Mouse (Mus musculus): ENCODE measurements around the gene Drap1. TPM values are rescaled to one million over a fixed set of nuclear protein-coding genes. Genes with fewer than 3 reads are reported as not detected.

Gene Drap1
- polyA plus RNA-seq, 1 experiment from 2014 or later, result 191 TPM

DNA sequence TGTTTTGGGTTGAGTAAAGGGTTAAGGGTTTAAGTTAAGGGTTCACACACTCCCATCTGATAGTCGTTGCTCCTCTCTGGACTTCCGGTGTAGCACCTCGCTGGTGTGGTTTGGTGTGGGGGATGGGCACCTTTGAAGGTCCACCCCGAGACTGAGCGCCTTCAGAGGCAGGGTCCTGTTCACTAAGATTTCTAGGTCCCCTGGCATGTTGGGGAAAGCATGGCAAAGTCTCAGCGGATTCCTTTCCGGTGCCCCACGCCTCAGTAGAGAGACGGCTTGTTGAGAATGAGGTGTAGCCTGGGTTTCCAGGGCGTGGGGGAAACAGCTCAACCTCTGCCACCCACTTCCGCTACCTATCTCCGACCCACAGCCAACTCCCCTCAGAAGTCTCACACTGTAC lies 35.1 kb downstream of the Drap1 start:
- DNase-seq (ENCODE audit: low spot score) (no peak), ATAC-seq (ENCODE audit: low read depth) (no peak)
- Histone ChIP-seq H3K9ac (ENCODE audit: low read depth, low read length) (peak overlapping the region; percentile 91), H3K4me2 (ENCODE audit: low read depth, low read length) (peak overlapping the region; percentile 79), H3K27ac (replicated peaks; ENCODE audit: low read depth, low read length) (peak overlapping the region; percentile 41; the same call in 1 of the 2 replicates), H3K4me1 (ENCODE audit: control insufficient read depth, insufficient read depth, low read length) (peaks cover 18% of the 10 kb centered on the region), H3K4me3 (ENCODE audit: low read depth, low read length) (peak overlapping the region; percentile 92), H3K9me3 (ENCODE audit: control insufficient read depth, low read length) (no peaks in the 10 kb centered on the region), H3K36me3 (ENCODE audit: control insufficient read depth, insufficient read depth, low read length) (peaks cover 12% of the 10 kb centered on the region), H3K27me3 (replicated peaks; ENCODE audit: control insufficient read depth, insufficient read depth, low read length) (peaks cover 4% of the 10 kb centered on the region)
- 30% methylated on average over 12 of the region's 12 CpGs for WGBS

DNA sequence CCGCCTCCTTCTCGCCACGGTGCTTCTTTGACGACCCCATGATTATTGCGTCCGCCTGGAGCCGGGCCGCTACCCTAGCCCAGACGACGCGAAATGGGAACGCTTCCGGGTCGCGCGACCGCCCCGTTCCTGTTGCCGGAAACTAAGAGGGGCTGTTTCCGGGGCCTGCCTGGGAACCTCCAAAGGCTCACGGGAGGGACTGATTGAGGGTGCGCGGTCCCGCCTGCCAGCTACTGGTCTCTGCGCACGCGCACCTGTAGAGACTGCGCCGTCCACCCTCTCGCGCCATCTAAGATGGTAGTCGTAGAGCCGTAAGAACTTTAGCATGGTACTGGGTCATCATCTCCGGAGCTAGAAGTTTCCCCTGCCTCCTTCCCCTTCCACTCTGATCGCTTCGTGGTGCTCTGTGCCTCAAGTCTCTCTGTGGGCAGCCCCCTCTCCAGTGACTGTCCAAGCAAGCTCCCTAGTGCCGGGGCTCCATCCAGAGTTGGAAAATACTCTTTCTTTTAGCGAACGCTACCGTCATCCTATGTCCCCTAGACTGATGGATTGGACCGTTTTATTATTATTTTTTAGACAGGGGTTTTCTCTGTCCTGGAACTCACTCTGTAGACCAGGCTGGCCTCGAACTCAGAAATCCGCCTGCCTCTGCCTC lies 36.1 kb downstream of the Drap1 start, which contains the start of gene Sart1:
Gene Sart1 (minus strand): TSS at position 116 of the 655 bp plus-strand sequence.
- Histone ChIP-seq H3K4me1 (ENCODE audit: control insufficient read depth, insufficient read depth, low read length) (peaks cover 18% of the 10 kb centered on the region), H3K4me2 (ENCODE audit: low read depth, low read length) (peak within 1 kb of the TSS; percentile 79), H3K4me3 (ENCODE audit: low read depth, low read length) (peak within 1 kb of the TSS; percentile 92), H3K27me3 (replicated peaks; ENCODE audit: control insufficient read depth, insufficient read depth, low read length) (peaks cover 4% of the 10 kb centered on the region), H3K36me3 (ENCODE audit: control insufficient read depth, insufficient read depth, low read length) (peaks cover 21% of the 10 kb centered on the region), H3K9me3 (ENCODE audit: control insufficient read depth, low read length) (no peaks in the 10 kb centered on the region), H3K9ac (ENCODE audit: low read depth, low read length) (peak within 1 kb of the TSS; percentile 91), H3K27ac (replicated peaks; ENCODE audit: low read depth, low read length) (peak within 1 kb of the TSS; percentile 84)
- peak; percentile 97 for ATAC-seq (ENCODE audit: low read depth)
- WGBS, result 4% methylated on average over 27 of the region's 43 CpGs
- DNase-seq (ENCODE audit: low spot score), result peak; percentile 99

DNA sequence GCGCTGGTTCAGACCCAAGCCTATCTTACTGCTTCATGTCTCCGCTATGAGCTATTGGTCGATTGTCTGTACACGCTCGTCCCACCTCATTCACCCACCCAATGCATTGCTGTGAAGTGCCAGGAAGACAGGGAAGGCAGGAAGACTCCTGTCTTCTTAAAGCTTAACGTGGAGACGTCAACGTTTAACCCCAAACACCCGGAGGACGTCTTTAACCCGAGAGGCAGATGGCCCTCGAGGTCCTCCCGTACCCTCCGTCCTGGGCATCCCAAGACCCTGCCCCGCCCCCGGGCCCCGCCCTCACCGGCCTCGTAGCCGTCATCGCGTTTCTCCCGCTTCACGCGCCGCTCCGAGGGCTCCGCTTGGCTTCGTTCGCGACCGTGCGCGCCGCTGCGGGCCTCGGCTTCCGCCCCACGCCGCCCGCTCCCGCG lies 36.8 kb downstream of the Drap1 start:
- Histone ChIP-seq H3K27ac (replicated peaks; ENCODE audit: low read depth, low read length) (peak overlapping the region; percentile 80), H3K4me1 (ENCODE audit: control insufficient read depth, insufficient read depth, low read length) (peaks cover 18% of the 10 kb centered on the region), H3K9me3 (ENCODE audit: control insufficient read depth, low read length) (no peaks in the 10 kb centered on the region), H3K9ac (ENCODE audit: low read depth, low read length) (peak overlapping the region; percentile 91), H3K4me2 (ENCODE audit: low read depth, low read length) (peak overlapping the region; percentile 79), H3K27me3 (replicated peaks; ENCODE audit: control insufficient read depth, insufficient read depth, low read length) (peaks cover 4% of the 10 kb centered on the region), H3K4me3 (ENCODE audit: low read depth, low read length) (peak overlapping the region; percentile 92), H3K36me3 (ENCODE audit: control insufficient read depth, insufficient read depth, low read length) (peaks cover 28% of the 10 kb centered on the region)
- WGBS, result under 1% methylated on average over 15 of the region's 43 CpGs
- ATAC-seq (ENCODE audit: low read depth), result peak; percentile 27; the same call in 1 of the 2 replicates
- no peak for DNase-seq (ENCODE audit: low spot score)

DNA sequence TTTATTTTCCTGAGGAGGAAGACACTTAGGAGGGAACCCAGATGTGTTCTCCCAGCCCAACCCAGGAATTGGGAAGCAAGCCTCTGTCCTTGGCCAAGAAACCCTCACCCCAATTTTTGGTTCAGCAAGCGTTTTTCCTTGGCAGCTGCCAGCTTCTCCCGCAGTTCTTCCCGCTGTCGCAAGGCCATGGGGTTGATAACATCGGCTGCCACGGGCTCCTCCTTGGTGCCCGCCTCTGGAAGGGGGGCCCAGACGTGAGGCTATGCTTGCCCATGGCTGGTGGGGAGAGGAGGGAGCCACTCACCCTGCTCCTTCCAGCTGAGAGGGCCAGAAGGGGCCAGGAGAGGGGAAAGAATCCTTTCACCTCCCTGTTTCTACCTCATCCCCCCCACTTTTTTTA lies 40.1 kb downstream of the Drap1 start:
- H3K27me3 ChIP-seq (replicated peaks; ENCODE audit: control insufficient read depth, insufficient read depth, low read length), result peaks cover 4% of the 10 kb centered on the region
- no peak overlapping the region for H3K9ac ChIP-seq (ENCODE audit: low read depth, low read length)
- H3K4me2 ChIP-seq (ENCODE audit: low read depth, low read length), result no peak overlapping the region
- ATAC-seq (ENCODE audit: low read depth) (no peak), DNase-seq (ENCODE audit: low spot score) (no peak)
- WGBS, result 93% methylated on average over 8 of the region's 8 CpGs
- peaks cover 12% of the 10 kb centered on the region for H3K4me1 ChIP-seq (ENCODE audit: control insufficient read depth, insufficient read depth, low read length)
- peaks cover 61% of the 10 kb centered on the region for H3K36me3 ChIP-seq (ENCODE audit: control insufficient read depth, insufficient read depth, low read length)
- no peak overlapping the region for H3K27ac ChIP-seq (replicated peaks; ENCODE audit: low read depth, low read length)
- no peak overlapping the region for H3K4me3 ChIP-seq (ENCODE audit: low read depth, low read length)
- H3K9me3 ChIP-seq (ENCODE audit: control insufficient read depth, low read length), result no peaks in the 10 kb centered on the region

DNA sequence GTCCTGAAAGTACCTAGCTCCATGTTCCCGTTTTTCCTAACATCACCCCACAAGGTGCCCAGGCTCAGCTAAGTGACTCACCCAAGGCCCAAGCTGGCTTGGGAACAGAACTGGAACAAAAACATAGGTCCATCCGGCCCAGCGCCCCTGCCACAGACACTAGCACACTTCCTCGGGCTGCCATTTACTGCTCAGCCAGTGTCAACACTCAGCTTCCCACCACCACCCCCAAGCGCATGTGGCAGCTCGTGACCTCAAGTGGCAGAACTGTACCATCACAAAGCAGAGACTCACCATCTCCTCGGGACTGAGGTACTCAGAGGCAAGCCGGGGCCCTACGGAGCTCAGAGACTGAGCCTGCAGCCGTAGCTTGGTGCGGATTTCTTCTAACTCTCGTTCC lies 41.5 kb downstream of the Drap1 start:
- H3K9me3 ChIP-seq (ENCODE audit: control insufficient read depth, low read length), result no peaks in the 10 kb centered on the region
- H3K36me3 ChIP-seq (ENCODE audit: control insufficient read depth, insufficient read depth, low read length), result peaks cover 75% of the 10 kb centered on the region
- no peak overlapping the region for H3K9ac ChIP-seq (ENCODE audit: low read depth, low read length)
- no peak for DNase-seq (ENCODE audit: low spot score)
- WGBS, result 90% methylated on average over 12 of the region's 12 CpGs
- H3K4me2 ChIP-seq (ENCODE audit: low read depth, low read length), result no peak overlapping the region
- H3K27me3 ChIP-seq (replicated peaks; ENCODE audit: control insufficient read depth, insufficient read depth, low read length), result peaks cover 4% of the 10 kb centered on the region
- no peak overlapping the region for H3K27ac ChIP-seq (replicated peaks; ENCODE audit: low read depth, low read length)
- H3K4me1 ChIP-seq (ENCODE audit: control insufficient read depth, insufficient read depth, low read length), result peaks cover 6% of the 10 kb centered on the region
- H3K4me3 ChIP-seq (ENCODE audit: low read depth, low read length), result no peak overlapping the region
- ATAC-seq (ENCODE audit: low read depth), result no peak

DNA sequence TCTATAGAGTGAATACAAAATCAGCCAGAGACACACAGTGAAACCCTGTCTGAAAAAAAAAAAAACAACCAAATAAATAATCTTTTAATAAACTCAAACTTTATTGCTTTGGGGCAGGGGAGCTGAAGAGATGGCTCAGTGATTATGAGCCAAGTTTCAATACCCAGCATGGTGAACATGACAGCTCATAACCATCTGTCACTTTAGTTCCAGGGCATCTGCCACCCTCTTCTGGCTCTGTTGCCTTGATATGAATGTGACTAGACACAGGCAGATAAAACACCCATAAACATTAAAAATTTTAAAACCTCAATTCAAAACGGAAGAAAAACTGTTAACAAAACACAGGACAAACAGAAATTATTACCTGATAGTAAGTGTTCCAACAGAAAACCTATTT lies 47.3 kb downstream of the Drap1 start:
- peaks cover 55% of the 10 kb centered on the region for H3K36me3 ChIP-seq (ENCODE audit: control insufficient read depth, insufficient read depth, low read length)
- WGBS, result 97% methylated on average over 1 of the region's 1 CpGs
- H3K9ac ChIP-seq (ENCODE audit: low read depth, low read length), result no peak overlapping the region
- ATAC-seq (ENCODE audit: low read depth), result no peak
- no peak overlapping the region for H3K4me3 ChIP-seq (ENCODE audit: low read depth, low read length)
- H3K9me3 ChIP-seq (ENCODE audit: control insufficient read depth, low read length), result no peaks in the 10 kb centered on the region
- no peaks in the 10 kb centered on the region for H3K4me1 ChIP-seq (ENCODE audit: control insufficient read depth, insufficient read depth, low read length)
- H3K4me2 ChIP-seq (ENCODE audit: low read depth, low read length), result no peak overlapping the region
- no peak for DNase-seq (ENCODE audit: low spot score)
- no peaks in the 10 kb centered on the region for H3K27me3 ChIP-seq (replicated peaks; ENCODE audit: control insufficient read depth, insufficient read depth, low read length)
- H3K27ac ChIP-seq (replicated peaks; ENCODE audit: low read depth, low read length), result no peak overlapping the region

DNA sequence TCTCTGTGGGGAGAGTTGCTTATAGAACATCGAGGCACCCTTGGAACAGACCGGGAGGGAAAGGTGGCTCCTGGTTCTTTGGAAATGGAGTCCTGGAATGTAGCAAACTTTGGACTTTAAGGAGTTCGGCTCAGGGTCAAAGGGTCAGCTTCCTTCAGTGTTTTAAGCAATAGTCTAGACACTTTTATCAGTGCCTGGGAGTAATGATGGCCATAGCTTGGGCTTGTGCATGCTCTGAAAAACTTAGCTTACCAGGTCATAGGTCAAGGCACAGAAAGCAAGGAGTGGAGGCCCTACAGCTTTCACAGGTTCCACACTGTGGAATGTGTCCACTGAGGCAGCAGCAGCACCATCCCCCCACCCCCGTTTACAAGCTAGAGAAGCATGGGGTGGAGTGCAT lies 50.0 kb downstream of the Drap1 start:
- Histone ChIP-seq H3K4me3 (ENCODE audit: low read depth, low read length) (no peak overlapping the region), H3K4me1 (ENCODE audit: control insufficient read depth, insufficient read depth, low read length) (no peaks in the 10 kb centered on the region), H3K9ac (ENCODE audit: low read depth, low read length) (no peak overlapping the region), H3K9me3 (ENCODE audit: control insufficient read depth, low read length) (no peaks in the 10 kb centered on the region), H3K27me3 (replicated peaks; ENCODE audit: control insufficient read depth, insufficient read depth, low read length) (no peaks in the 10 kb centered on the region), H3K4me2 (ENCODE audit: low read depth, low read length) (no peak overlapping the region), H3K27ac (replicated peaks; ENCODE audit: low read depth, low read length) (no peak overlapping the region), H3K36me3 (ENCODE audit: control insufficient read depth, insufficient read depth, low read length) (peaks cover 53% of the 10 kb centered on the region)
- no peak for ATAC-seq (ENCODE audit: low read depth)
- 82% methylated on average over 4 of the region's 4 CpGs for WGBS
- DNase-seq (ENCODE audit: low spot score), result no peak

DNA sequence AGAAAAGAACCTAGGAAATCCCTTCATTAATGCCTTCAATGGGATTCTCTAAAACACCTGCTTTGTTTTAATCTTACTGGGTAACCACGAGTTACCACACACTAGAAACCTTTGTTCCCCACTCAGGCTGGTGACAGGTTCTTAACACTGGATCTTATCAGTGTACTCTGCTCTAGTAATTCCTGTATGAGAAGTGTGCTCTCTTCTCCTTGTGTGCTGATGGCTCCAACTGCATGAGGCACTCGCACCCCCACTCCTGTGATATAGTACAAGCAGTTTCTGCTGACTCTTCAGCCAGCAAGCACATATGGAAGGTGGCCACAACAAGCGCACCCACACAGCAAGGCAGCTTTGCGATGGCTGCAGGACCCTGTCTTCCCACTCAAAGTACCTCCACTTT lies 50.6 kb downstream of the Drap1 start:
- Histone ChIP-seq H3K36me3 (ENCODE audit: control insufficient read depth, insufficient read depth, low read length) (peaks cover 53% of the 10 kb centered on the region), H3K4me1 (ENCODE audit: control insufficient read depth, insufficient read depth, low read length) (no peaks in the 10 kb centered on the region), H3K4me3 (ENCODE audit: low read depth, low read length) (no peak overlapping the region), H3K27ac (replicated peaks; ENCODE audit: low read depth, low read length) (no peak overlapping the region), H3K4me2 (ENCODE audit: low read depth, low read length) (no peak overlapping the region), H3K9ac (ENCODE audit: low read depth, low read length) (no peak overlapping the region), H3K27me3 (replicated peaks; ENCODE audit: control insufficient read depth, insufficient read depth, low read length) (no peaks in the 10 kb centered on the region), H3K9me3 (ENCODE audit: control insufficient read depth, low read length) (no peaks in the 10 kb centered on the region)
- DNase-seq (ENCODE audit: low spot score), result no peak
- ATAC-seq (ENCODE audit: low read depth), result no peak
- WGBS, result 86% methylated on average over 4 of the region's 4 CpGs
